Mouse (Mus musculus) CD8-positive naive resting alpha-beta T cell, adult 2 months (primary cell): ENCODE data around the gene Serpinb6b.
A peak's percentile ranks its signal among the peaks of the same experiment; 100 is the strongest.

Experiments
- DNase-seq, 2 experiments: peaks; one replicate each; pipeline ENCODE4 v3.0.0; 2022; ENCODE audit warnings: low read depth in 2 of 2, low spot score in 2 of 2

Gene Serpinb6b

DNA sequence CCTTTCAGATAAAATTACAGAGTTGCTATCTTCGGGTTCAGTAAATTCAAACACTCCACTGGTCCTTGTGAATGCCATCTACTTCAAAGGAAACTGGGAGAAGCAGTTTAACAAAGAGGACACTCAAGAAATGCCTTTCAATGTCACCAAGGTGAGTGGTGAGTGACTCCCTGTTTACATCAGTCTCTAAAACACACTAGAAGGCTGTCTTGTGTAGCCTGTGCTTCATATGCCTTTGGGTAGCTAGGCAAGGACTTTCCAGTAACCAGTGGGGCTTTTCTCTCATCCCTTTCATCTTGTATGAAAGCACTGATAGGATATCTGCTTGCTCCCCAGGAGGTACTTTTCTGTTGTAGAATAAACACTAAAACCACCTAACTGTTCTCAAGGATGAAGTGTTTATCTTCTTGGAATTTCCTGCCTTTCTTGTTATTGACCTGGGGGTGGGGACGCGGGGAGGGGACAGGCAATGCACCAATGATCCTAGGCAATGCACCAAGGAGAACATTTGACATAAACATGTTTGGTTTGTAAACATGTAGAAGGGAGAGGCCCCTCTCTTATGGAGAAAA is 10.0 kb downstream of the Serpinb6b start:
- no peak for DNase-seq

GRCm38 (mm10) chr13:32975710-32976109 is 10.7 kb downstream of the Serpinb6b start:
- DNase-seq = no peak

DNA sequence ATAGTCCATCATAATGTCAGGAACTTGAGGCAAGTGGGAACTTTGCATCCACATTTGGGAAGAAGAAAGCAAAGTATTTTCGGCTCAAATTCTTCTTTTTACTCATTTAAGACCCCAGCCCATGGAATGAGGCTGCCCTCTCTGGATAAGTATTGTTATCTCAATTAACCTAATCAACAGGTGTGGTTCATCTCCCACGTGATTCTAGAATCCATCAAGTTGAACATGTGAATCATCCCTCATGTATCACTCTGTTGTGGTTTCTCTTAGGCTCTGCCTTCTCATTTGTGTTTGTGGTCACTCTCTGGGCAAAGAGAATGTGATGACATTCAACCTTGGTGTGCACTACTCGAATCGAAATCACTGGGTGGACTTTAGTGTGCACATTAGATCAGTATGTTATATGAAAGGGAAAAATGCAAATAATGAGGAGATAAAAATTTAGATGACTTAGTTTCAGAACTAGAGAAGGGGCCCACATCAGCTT is 17.6 kb downstream of the Serpinb6b start:
- no peak for DNase-seq

GRCm38 (mm10) chr13:32986256-32986655 is 21.2 kb downstream of the Serpinb6b start:
- DNase-seq = no peak

DNA sequence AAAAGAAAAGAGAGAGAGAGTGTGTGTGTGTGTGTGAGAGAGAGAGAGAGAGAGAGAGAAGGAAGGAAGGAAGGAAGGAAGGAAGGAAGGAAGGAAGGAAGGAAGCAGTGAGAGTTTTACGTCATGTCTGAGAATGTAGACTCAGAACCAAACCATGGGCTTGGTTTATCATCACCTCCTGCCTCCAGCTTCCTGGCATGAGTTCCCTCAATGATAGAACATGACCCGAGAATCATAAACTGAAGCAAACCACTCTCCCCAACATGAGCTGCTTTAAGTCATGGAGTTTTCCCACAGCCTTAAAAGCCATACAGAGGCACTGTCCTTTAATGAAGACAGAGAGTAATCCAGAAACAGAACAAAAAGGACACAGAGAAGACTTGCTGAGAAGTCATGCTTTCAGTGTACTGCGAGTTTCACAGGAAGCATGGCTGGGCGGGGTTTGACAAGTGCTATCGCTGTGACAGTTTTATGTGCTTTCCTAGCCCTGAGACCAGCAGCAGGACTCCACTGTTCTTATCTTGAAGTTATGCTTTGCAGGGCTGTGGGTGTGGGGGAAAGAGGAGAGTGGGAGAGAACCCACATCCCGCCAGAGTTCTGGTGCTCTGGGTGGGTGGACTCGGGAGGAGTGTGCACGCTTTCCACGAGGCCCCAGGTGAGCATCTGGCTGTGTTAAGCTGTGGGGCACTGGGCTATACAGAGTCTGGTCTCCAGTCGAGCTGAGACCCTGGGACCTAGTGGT is 28.3 kb downstream of the Serpinb6b start:
- peak in 1 of 2 experiments; percentile 12 for DNase-seq

GRCm38 (mm10) chr13:32993894-32994242 is 28.9 kb downstream of the Serpinb6b start:
- no peak for DNase-seq

GRCm38 (mm10) chr13:32995051-32995450 is 30.0 kb downstream of the Serpinb6b start:
- no peak for DNase-seq

GRCm38 (mm10) chr13:33001341-33001740 is 36.3 kb downstream of the Serpinb6b start:
- peak; percentile 5 to 28 for DNase-seq

- no peak for DNase-seq
Observed at GRCm38 (mm10) chr13:33002950-33003349, 37.9 kb downstream of the Serpinb6b start, which contains the start of gene Serpinb9. Gene Serpinb9 (plus strand): TSS chr13:33003250.

- no peak for DNase-seq
Observed at GRCm38 (mm10) chr13:33003523-33004413, 38.8 kb downstream of the Serpinb6b start.

- peak; percentile 55 to 70 for DNase-seq
Observed at GRCm38 (mm10) chr13:33004414-33005105, 39.6 kb downstream of the Serpinb6b start.

DNA sequence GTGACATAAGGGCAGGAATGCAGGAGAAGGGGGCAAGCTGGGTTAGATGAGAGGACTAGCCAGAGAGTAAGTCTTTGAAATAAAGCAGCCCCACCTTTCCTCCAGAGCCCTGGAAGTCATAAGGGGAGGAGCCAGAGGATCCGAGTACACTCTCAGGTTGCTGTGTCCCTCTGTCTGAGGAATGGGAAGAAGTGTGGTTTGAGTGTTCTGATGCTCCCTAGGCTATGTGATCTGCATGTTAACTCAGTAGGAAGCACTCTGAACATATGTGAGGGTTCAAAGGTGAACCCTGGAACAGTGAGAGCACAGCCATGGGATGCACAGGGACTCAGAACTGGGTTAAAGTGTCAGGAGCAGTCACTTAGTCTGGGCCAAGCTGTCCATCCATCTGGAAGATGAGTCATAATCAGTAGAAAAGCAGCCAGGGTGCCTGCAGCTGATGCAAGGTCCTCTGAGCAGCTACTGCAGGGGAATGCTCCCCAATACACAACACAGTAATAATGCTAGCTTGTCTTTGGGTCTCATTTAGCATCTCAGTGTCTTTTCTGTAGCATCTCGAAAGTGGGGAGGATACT is 40.6 kb downstream of the Serpinb6b start:
- DNase-seq = no peak

DNA sequence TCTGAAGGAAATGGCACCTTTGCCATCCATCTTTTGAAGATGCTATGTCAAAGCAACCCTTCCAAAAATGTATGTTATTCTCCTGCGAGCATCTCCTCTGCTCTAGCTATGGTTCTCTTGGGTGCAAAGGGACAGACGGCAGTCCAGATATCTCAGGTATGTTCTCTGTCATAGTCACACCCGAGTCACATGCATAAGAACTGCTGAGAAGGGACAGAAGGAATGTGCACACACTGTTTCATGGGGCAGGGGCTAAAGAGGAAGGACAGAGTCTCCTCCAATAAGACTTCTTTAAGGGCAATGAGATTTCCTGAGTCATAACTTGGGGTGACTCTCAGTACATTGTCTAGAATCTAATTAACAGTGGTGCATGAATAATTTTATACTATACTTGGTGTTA is 41.5 kb downstream of the Serpinb6b start:
- no peak for DNase-seq

DNA sequence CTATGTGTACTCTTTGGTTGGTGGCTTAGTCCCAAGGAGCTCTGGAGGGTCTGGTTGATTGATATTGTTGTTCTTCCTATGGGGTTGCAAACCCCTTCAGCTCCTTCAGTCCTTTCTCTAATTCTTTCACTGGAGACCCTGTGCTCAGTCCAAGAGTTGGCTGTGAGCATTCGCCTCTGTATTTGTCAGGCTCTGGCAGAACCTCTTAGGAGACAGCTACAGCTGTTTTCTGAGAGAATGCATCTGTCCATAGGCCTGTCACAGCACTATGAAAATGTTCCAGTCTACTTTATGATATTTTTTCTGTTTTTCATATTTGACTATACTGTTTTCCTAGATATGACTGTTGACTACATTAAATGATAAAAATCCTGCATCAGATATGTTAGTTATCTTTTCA is 47.4 kb downstream of the Serpinb6b start:
- DNase-seq = no peak

DNA sequence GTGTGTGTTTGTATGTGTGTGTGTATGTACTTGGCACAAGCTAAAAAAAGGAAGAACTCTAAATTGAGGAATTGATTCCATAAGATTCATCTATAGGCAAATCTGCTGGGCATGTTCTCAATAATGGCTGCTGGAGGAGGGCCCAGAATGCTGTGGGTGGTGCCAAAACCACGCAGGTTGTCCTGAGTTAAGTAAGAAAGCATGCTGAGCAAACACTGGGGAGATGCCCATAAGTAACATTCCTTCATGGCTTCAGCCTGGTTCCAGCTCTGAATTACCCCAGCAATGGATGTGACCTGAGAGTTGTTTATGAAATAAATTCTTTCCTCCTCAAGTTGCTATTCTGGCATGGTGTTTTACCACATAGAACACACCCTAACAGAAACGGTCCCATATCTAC is 48.3 kb downstream of the Serpinb6b start:
- DNase-seq = no peak

DNA sequence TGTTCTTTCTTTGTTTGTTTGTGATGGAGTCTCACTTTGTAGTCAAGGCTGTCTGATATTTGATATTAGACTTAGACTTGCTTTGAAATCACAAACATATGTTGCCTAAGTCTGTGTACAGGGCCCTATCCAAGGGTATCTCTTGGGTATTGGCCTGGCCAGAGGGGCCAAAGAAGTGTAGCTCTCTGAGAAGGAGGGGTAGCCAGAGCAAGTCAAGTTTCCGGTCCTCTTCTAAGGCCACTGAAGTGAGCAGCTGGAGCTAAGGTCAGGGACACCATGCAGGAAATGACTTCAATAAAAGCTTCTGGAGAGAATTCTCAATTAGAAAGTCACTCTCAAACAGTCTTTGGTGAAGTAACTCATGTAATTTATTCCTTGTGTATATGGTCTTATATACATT is 57.4 kb downstream of the Serpinb6b start:
- DNase-seq = no peak

DNA sequence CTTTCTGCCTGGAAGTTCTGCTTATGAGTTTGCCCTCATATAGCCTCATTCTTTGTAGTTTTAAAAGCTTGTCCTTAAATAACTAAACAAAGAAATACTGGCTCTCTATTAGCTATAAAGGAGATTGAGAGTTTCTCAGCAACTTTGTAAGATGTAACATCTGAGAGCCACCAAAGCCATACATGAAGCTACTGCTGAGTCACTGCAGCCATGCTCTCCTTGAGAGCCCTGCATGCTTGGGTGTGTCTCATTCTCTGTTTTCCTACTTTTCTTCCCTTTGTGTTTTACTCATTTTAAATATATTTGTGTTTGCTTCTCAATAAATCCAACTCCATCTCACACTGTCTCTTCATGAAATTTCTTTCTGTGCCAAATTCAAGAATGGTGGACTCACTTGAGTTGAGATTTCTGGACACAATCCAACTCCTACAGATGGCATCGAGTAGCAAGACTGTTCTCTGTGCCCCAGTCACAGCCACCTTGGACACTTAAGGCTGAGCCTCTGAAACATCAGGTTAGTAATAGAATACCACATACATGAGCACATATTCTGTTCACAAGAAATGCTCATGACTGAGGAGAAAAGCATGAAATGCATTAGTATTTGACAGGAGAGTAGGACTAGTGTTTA is 61.5 kb downstream of the Serpinb6b start:
- no peak for DNase-seq

DNA sequence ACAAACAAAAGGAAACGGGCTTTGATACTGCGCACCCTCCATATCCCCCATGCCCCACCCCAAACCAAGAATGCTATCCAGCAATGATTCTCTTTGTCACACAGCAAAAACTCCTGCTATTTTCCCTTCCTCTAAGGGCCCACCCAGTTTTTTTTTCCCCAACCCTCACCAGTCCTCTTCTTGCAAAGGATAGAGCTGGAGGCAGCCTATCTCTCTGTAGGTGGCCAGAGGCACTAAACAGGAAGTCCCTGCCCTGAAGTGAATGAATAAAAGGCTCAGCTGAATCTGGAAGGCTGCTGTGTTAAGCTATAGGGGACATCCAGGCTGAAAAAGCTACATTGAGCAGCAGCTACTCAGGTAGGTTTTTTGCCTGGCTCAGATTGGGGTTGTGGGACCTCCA is 62.2 kb downstream of the Serpinb6b start, which contains the start of gene Serpinb9b:
Gene Serpinb9b (plus strand): TSS at position 173 of the 400 bp plus-strand sequence.
- no peak for DNase-seq

DNA sequence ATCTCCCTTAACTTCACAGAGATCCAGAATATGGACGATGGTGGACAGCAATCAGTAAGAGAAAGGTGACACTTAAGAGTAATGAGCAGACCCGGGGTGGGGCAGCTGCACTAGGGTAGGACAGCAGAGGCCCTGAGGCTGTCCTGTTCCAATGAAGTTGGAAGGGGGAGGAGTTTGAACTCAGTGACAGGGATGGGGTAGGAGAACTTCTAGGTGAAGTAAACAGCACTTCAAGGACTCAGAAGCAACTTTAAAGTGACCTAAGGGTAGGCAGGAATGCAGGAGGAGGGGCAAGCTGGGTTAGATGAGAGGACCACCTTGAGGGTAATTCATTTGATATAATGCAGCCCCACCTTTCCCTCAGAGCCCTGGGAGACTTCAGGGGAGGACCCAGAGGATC is 63.1 kb downstream of the Serpinb6b start:
- DNase-seq = no peak

- DNase-seq = no peak
Observed at GRCm38 (mm10) chr13:33028550-33028949, 63.5 kb downstream of the Serpinb6b start.
